Mouse (Mus musculus) lung, adult 2 months (tissue): Measurements from ENCODE around the gene Phldb2.

ENCODE experiments used
- CTCF ChIP-seq: fragments of 200-500 bp; IDR thresholded peaks from 2 replicates; pipeline ENCODE4 v1.5.1; 2011; ENCODE audit warnings: mild to moderate bottlenecking, low read length, control low read depth; ENCODE audit not compliant: insufficient read depth
- POLR2A ChIP-seq: fragments of 200-500 bp; IDR thresholded peaks from 2 replicates; pipeline ENCODE4 v1.6.1; 2011; ENCODE audit warnings: low read depth, mild to moderate bottlenecking, control low read depth, low read length, borderline replicate concordance; ENCODE audit errors: extremely low read depth

GRCm38 (mm10) chr16:45767853-45768640 lies 185.4 kb downstream of the Phldb2 start:
- TF ChIP-seq CTCF, result no peak
- no peak for TF ChIP-seq POLR2A
